Mouse (Mus musculus) CD4-positive, CD25-positive, alpha-beta regulatory T cell, adult 4 months (primary cell): Measurements from ENCODE around the gene Olfr65. TPM values are rescaled to one million over a fixed set of nuclear protein-coding genes. Genes with fewer than 3 reads are reported as not detected.

Experiments
- ATAC-seq: one replicate; pipeline ENCODE4 v1.8.0; 2017
- polyA plus RNA-seq, 2 experiments: library from polyadenylated mRNA; unstranded; fragments of 100-300 nt; shearing (Covaris generic); gene quantifications; one replicate each; pipeline ENCODE4 v1.2.1; 2017

Gene Olfr65
- polyA plus RNA-seq = not detected

DNA sequence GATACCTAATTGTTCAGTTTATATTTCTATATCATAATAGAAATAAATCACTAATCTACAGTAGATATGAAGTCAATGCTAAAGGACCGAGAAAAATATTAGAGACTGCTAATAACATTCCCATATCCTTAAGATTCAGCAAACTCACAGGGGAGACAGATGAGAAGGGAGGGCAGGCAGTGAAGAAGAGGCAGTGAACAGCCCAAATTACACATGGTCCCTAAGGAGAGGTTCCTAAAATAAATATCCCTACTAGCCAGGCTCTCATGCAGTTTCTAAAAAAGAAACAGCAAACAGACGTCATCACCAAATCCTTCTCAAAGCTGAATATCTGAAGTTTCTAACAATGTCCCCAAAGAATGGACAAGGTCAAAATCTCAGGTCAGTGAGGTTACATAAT, at the start of gene Olfr65:
Gene Olfr65, plus strand, starts transcription at position 301 of the 400 bp plus-strand sequence.
- no peak for ATAC-seq

GRCm38 (mm10) chr7:103854669-103855068, 48.6 kb upstream of the Olfr65 start:
- ATAC-seq = no peak

DNA sequence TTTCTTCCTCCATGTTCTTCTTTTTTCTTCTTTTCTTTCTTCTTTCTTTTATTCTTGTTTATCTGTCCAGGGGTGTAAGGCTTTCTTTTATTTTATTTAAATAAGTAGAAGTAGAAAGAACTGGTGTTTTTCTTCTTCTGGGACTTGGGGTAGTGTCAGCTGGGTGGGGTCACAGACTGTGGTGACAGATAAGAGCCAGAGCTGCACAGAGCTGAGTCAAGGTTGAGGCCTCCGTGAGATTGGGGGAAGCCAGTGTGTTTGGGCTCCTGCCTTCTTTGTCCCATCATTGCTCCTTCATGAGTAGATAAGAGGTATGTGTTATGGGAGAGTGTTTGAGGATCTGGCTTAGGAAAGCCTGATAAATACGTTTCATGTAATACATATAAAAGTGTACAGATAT, 44.2 kb upstream of the Olfr65 start:
- no peak for ATAC-seq

DNA sequence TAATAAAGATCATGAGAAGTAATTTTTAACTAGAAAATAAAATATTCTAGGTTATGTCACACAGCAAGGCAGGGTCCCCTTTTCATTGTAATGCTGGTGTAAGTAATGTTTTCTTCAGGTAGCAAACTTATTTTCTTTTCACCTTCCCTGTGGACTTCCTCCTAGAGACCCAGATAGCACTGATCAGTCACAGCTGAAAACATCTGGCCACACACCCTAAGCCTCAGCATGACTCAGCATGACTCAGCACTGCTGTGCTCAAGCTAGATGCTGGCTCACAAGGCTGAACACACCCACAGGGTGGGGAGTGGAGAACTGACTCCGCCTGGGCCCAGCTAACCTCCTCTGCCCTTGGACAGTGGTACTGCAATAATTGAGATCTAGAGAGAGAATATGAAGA, 42.4 kb upstream of the Olfr65 start:
- ATAC-seq = no peak

GRCm38 (mm10) chr7:103861531-103861930, 41.8 kb upstream of the Olfr65 start:
- ATAC-seq = no peak

DNA sequence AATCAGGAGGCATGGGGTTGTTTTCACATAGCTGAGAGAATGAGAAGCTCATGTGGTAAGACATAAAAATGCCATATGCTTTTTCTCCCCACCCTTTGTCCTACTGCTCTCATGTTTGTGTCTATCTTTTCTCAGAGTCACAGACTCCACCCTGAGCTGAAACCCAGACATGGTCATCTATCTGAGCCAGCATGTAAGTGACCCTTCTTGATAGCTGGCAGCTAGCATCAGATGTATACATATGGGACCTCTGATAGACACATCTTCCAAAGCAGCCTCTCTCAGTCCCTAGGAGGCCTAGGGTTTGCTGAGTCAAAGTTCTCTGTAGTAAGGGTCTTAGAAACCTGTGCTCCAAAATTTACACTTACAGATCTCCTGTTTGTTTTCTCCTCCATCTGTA, 37.6 kb upstream of the Olfr65 start:
- ATAC-seq = no peak

DNA sequence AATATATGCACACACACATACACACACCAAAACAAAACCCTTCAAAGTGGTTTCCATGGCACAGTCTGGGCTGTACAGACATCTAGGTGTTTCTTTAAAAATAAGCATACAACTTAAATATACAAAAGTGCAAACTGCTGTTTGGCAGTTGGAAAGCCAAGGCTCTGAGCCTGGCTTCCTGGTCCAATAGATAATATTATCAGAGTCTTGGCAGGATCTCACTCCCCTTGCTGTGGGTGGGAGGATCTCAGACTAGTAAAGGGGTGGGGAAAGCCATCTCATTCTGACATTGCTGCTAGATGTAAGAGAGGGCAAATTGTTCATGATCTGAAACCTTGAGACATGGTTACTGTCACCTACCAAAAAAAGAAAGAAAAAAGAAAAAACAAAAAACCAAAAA, 32.6 kb upstream of the Olfr65 start:
- no peak for ATAC-seq

- ATAC-seq = no peak
These were observed 30.2 kb upstream of the Olfr65 start for GRCm38 (mm10) chr7:103873064-103873463.

DNA sequence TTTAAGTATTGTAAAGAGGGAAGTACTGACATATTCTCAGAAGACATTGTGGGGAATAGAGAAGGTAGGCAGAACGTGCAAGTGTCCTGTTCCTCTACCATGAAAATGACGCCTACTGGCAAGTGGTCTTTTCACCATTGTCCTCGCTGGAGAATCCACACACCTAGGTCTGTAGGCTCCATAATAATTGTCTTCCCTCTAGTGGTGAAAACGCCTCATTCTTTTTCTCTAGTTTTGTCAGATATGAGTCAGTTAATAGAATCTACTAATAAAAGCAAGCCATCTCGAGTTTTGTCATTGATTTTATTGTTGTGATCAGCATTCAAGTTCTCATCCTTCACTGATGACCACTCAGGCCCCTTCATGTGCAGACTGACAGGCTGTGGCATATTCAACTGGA, 28.8 kb upstream of the Olfr65 start:
- ATAC-seq = no peak

DNA sequence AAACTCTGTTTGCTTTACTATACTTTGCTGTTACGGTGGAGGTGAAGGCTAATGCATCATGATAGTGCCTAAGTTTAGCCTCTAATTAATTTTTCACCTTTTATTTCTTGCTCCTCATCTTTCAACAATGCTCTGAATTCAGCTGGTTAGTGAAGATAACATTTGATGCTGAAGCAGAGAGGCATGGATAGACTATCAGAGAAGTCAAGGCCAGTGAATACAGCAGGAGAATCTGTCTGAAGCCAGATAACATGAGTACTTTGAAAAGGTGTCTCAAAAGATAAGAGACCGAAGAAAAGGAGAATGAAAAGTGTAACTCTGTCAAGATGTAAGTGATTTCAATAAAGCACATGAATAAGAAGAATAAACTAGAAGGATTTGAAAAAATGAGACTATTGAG, 26.2 kb upstream of the Olfr65 start:
- no peak for ATAC-seq

DNA sequence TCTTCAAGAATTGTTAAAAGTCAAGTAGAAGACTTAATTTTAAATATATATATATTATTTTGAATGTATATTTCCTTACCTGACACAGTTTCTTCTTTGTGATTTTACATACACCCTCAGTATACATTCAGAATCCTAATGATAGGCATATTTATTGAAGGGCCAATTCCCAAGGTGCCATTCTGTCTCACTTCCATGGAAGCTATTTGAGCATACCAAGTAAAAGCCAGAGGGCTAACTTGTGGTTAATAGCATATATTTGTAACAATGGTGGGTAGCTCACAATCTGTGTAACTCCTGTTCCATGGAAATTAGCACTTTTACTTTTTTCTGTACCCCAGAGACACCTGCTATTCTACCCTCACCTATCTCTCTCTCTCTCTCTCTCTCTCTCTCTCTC, 17.1 kb upstream of the Olfr65 start, which contains the start of gene Olfr66:
Gene Olfr66, minus strand, starts transcription at position 101 of the 400 bp plus-strand sequence.
- ATAC-seq = no peak

DNA sequence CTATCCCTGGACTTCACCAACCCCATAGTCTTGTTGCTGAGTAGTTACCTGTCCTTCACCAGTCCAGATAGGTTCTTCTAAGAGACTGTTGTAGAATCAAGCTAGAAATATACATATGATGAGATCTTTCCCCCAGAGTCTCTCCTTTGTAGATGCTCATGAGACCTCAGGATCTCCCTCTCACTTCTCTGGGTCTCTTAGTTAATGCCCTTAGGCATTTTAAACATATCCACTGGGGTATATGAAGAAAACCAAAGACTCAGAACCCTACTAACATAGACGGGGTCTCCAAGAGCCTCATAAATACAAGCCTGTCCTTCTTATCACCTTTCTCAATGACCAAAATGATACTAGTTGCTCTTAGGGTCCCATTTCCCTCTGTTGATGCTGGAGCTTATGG, 8.9 kb upstream of the Olfr65 start, which contains the start of gene Olfr64:
Gene Olfr64, minus strand, starts transcription at position 101 of the 400 bp plus-strand sequence.
- ATAC-seq = no peak

- no peak for ATAC-seq
These were observed 6.8 kb downstream of the Olfr65 start for GRCm38 (mm10) chr7:103910047-103910446.

DNA sequence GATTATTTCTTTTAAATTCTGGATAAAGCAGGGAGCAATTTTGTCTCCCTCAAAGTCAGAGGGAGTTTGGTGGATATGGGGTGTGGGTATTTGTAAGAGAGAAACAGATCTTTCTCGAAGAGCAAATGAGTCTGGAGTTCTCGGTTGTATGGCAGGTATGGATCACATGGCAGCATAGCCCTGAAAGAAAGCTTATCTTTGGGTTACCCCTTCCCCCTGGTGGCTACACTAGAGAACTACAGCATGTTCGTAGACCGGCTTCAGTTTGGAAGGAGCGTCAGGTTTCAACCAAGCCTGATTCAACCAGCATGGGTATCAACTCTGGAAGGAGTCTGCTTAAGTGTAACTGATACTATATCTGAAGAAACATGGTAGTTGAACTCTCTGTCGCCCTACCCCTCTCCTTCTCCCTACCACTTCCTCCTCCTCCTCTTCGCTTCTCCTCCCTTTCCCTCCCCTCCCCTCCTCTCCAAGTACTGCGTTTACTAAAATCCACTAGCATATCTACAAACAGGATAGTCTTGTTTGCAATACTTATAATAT, 9.8 kb downstream of the Olfr65 start:
- ATAC-seq = no peak

GRCm38 (mm10) chr7:103915338-103915737, 12.1 kb downstream of the Olfr65 start:
- no peak for ATAC-seq

DNA sequence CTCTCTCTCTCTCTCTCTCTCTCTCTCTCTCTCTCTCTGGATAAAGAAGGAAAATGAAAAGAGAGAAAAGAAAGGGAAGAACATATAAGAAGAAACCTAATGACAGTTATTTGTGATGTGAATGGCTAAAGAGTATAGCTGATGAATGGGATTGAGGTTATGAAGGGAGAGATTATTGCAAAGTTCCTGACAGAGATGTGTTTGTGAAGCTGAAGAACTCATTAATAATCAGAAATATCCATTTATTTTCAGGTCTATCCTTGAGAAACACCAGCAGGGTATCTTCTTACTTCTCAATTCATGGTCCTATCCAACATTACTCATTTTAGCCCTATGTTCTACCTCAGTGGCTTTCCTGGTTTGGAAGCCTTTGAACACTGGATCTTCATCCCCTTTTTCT, 25.2 kb downstream of the Olfr65 start, which contains the start of gene Olfr631:
Gene Olfr631, plus strand, starts transcription at position 301 of the 400 bp plus-strand sequence.
- no peak for ATAC-seq

DNA sequence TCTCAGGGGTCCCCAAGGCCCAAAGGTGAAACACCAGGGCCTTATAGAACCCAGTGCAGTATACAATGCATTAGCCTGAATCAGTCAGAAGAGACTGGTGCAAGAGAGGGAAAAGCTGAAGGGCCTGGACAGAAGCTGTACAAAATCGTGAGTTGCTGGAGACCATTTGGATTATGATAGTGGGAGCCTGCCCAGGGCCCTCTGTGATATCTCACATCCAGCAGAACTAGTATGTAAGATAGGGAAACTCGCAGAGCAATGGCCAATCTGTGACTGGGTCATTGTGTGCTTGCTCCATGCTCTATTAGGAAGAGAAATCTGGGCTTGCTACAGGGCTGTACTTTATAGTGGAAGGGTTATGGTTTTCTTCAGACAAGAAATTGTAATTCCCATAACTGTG, 31.0 kb downstream of the Olfr65 start, which contains the start of gene Olfr632:
Gene Olfr632, plus strand, starts transcription at position 84 of the 400 bp plus-strand sequence.
- no peak for ATAC-seq

DNA sequence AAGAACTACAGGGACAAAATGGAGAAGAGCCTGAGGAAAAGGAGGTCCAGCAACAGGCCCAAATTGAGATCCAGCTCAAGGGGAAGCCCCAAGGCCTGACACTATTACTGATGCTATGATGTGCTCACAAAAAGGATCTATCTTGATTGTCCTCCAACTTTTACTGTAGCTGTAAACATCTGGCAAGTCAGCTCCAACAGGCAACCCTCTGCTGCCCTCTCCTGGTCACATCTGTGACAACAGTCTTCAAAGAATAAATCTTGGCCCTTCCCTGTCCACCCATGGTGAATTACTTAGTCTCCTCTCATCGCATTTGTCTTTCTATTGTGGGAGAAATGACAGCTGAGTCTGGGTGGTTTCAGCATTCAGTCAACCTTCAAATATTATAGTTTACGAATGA, 39.4 kb downstream of the Olfr65 start:
- ATAC-seq = peak; percentile 49

DNA sequence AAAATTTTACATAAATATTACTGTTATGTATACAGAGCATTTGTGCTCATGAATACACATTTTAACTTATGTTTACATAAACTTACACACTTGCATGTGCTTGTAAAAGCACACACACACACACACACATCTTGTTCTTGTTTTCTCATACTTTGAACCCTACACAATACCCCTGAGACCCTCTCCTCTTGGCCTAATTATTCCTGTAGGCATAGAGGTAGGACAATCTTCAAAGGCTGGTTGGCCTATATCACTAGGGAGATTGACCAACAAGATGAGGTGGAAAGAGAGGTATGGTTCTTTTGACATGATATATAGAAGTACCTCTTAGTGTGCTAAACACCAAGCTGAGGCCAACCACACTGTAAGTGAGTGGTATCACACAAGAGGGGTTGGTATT, 40.9 kb downstream of the Olfr65 start, which contains the start of gene Olfr633:
Gene Olfr633, plus strand, starts transcription at position 301 of the 400 bp plus-strand sequence.
- ATAC-seq = no peak

Other genes starting within 250 kb of the Olfr65 start
- not detected for gene Olfr623, start 239.8 kb upstream of the Olfr65 start, polyA plus RNA-seq
- not detected for gene Olfr624, start 232.3 kb upstream of the Olfr65 start, polyA plus RNA-seq
- gene Olfr625-ps1, start 220.8 kb upstream of the Olfr65 start, polyA plus RNA-seq = not detected
- not detected for gene Olfr243, start 188.8 kb upstream of the Olfr65 start, polyA plus RNA-seq
- gene Olfr628, start 173.1 kb upstream of the Olfr65 start, polyA plus RNA-seq = not detected
- not detected for gene Olfr629, start 158.5 kb upstream of the Olfr65 start, polyA plus RNA-seq
- gene Olfr630, start 146.2 kb upstream of the Olfr65 start, polyA plus RNA-seq = not detected
- not detected for gene Olfr69, start 131.9 kb upstream of the Olfr65 start, polyA plus RNA-seq
- not detected for gene Olfr68, start 123.8 kb upstream of the Olfr65 start, polyA plus RNA-seq
- gene Olfr67, start 111.7 kb upstream of the Olfr65 start, polyA plus RNA-seq = not detected
- 1 to 10 TPM in 1 of 2 experiments, not detected in 1; 2.4 TPM for gene Hbb-bt, start 89.5 kb upstream of the Olfr65 start, polyA plus RNA-seq
- gene Hbb-bs, start 75.4 kb upstream of the Olfr65 start, polyA plus RNA-seq = 1 to 10 TPM; 3.4 to 7.7 TPM
- gene Hbb-bh2, start 63.0 kb upstream of the Olfr65 start, polyA plus RNA-seq = not detected
- gene Hbb-bh1, start 60.3 kb upstream of the Olfr65 start, polyA plus RNA-seq = not detected
- not detected for gene Hbb-y, start 50.3 kb upstream of the Olfr65 start, polyA plus RNA-seq
- gene Olfr66, start 17.2 kb upstream of the Olfr65 start, polyA plus RNA-seq = under 1 TPM in 1 of 2 experiments, not detected in 1; 0.13 TPM
- under 1 TPM in 1 of 2 experiments, not detected in 1; 0.07 TPM for gene Olfr64, start 9.0 kb upstream of the Olfr65 start, polyA plus RNA-seq
- not detected for gene Olfr631, start 25.3 kb downstream of the Olfr65 start, polyA plus RNA-seq
- not detected for gene Olfr632, start 30.9 kb downstream of the Olfr65 start, polyA plus RNA-seq
- gene Olfr633, start 41.0 kb downstream of the Olfr65 start, polyA plus RNA-seq = not detected
- under 1 TPM in 1 of 2 experiments, not detected in 1; 0.05 TPM for gene Olfr635, start 67.7 kb downstream of the Olfr65 start, polyA plus RNA-seq
- not detected for gene Olfr638, start 95.3 kb downstream of the Olfr65 start, polyA plus RNA-seq
- under 1 TPM in 1 of 2 experiments, not detected in 1; 0.08 TPM for gene Olfr639, start 113.8 kb downstream of the Olfr65 start, polyA plus RNA-seq
- not detected for gene Olfr640, start 122.1 kb downstream of the Olfr65 start, polyA plus RNA-seq
- not detected for gene Olfr641, start 132.0 kb downstream of the Olfr65 start, polyA plus RNA-seq
- not detected for gene Olfr642, start 149.2 kb downstream of the Olfr65 start, polyA plus RNA-seq
- gene 4930516K23Rik, start 158.0 kb downstream of the Olfr65 start, polyA plus RNA-seq = not detected
- gene Olfr644, start 168.4 kb downstream of the Olfr65 start, polyA plus RNA-seq = not detected
- gene Olfr645, start 182.0 kb downstream of the Olfr65 start, polyA plus RNA-seq = not detected
- gene Olfr646, start 201.4 kb downstream of the Olfr65 start, polyA plus RNA-seq = not detected
- gene Ubqln5, start 226.3 kb downstream of the Olfr65 start, polyA plus RNA-seq = not detected
- gene Olfr643, start 233.9 kb downstream of the Olfr65 start, polyA plus RNA-seq = not detected
- gene Ubqln3, start 239.8 kb downstream of the Olfr65 start, polyA plus RNA-seq = not detected
- not detected for gene Ubqlnl, start 247.1 kb downstream of the Olfr65 start, polyA plus RNA-seq